Mouse (Mus musculus) embryonic facial prominence, embryonic 14.5 days (tissue): ENCODE measurements around the gene Nrxn3. TPM values are rescaled to one million over a fixed set of nuclear protein-coding genes. Genes with fewer than 3 reads are reported as not detected.

Source experiments
- ATAC-seq: fragments of 200-750 bp; cut with Nextera tagmentation; 2 replicates; pipeline ENCODE4 v1.8.0; 2017; ENCODE audit warnings: low read depth, moderate number of reproducible peaks, moderate TSS enrichment
- DNase-seq: peaks from one replicate; pipeline ENCODE4 v3.0.0-alpha.2; 2015; ENCODE audit warnings: low spot score
- H3K27ac ChIP-seq: fragments of 300-500 bp; sonication (generic); replicated peaks from 2 replicates; pipeline ENCODE4 v1.5.1; 2014; ENCODE audit warnings: low read depth, mild to moderate bottlenecking, low read length, moderate library complexity
- H3K27me3 ChIP-seq: fragments of 300-500 bp; sonication (generic); replicated peaks from 2 replicates; pipeline ENCODE4 v1.6.1; 2014; ENCODE audit warnings: low read length; ENCODE audit not compliant: control insufficient read depth, insufficient read depth
- H3K36me3 ChIP-seq: fragments of 300-500 bp; sonication (generic); 2 replicates; pipeline ENCODE4 v1.6.1; 2014; ENCODE audit warnings: low read length, mixed read lengths; ENCODE audit not compliant: control insufficient read depth, insufficient read depth
- H3K4me1 ChIP-seq: fragments of 300-500 bp; sonication (generic); 2 replicates; pipeline ENCODE4 v1.6.1; 2014; ENCODE audit warnings: antibody characterized with exemption, low read length; ENCODE audit not compliant: control insufficient read depth, insufficient read depth
- H3K4me2 ChIP-seq: fragments of 300-500 bp; sonication (generic); 2 replicates; pipeline ENCODE4 v1.6.1; 2014; ENCODE audit warnings: low read depth, mild to moderate bottlenecking, low read length, moderate library complexity, mixed read lengths
- H3K4me3 ChIP-seq: fragments of 300-500 bp; sonication (generic); 2 replicates; pipeline ENCODE4 v1.5.1; 2014; ENCODE audit warnings: low read depth, mild to moderate bottlenecking, low read length
- H3K9ac ChIP-seq: fragments of 300-500 bp; sonication (generic); 2 replicates; pipeline ENCODE4 v1.6.1; 2014; ENCODE audit warnings: low read depth, mild to moderate bottlenecking, low read length, moderate library complexity, mixed read lengths
- H3K9me3 ChIP-seq: fragments of 300-500 bp; sonication (generic); 2 replicates; pipeline ENCODE4 v1.6.1; 2016; ENCODE audit warnings: low read length; ENCODE audit not compliant: control insufficient read depth
- WGBS: fragments of 180-500 bp; shearing (Covaris S2); extraction: QIAGEN DNeasy Blood & Tissue Kit; methylation state at CpG from one replicate; pipeline ENCODE4 v1.1.7; 2014; 5-methylcytosine and 5-hydroxymethylcytosine counted together
- polyA plus RNA-seq: library from polyadenylated mRNA; unstranded; fragments of >200 nt; fragmentation: Nextera tagmentation; extraction: Ambion mirVana; gene quantifications from 2 replicates; pipeline ENCODE4 v1.2.1, GENCODE M21; 2014

Nrxn3 gene
- polyA plus RNA-seq, 1 experiment from 2014 or later, result 2.6 TPM

DNA sequence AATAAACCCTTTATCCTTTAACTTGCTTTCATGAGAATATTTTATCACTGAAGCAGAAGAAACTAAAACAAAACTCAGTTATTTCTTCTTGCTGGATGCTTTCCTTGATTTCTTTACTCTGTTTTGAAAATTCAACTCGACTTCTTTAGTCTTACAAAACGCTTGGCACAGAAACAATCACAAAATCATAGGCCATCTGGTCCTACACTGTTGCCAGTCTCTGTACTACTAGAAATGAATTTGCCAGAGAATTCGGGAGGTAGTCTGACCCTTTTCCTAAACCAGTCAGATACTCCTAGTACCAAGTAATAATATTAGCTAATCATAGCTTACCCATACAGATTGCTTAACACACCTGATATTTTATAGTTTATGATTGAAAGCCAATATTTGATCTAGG lies 1066.1 kb downstream of the Nrxn3 start:
- no peaks in the 10 kb centered on the region for H3K27me3 ChIP-seq
- H3K4me2 ChIP-seq, result no peak overlapping the region
- H3K4me3 ChIP-seq, result no peak overlapping the region
- ATAC-seq, result no peak
- no peaks in the 10 kb centered on the region for H3K9me3 ChIP-seq
- DNase-seq, result no peak
- no peak overlapping the region for H3K9ac ChIP-seq
- H3K4me1 ChIP-seq, result no peaks in the 10 kb centered on the region
- 72% methylated on average over 3 of the region's 3 CpGs for WGBS
- no peaks in the 10 kb centered on the region for H3K36me3 ChIP-seq
- H3K27ac ChIP-seq, result no peak overlapping the region

DNA sequence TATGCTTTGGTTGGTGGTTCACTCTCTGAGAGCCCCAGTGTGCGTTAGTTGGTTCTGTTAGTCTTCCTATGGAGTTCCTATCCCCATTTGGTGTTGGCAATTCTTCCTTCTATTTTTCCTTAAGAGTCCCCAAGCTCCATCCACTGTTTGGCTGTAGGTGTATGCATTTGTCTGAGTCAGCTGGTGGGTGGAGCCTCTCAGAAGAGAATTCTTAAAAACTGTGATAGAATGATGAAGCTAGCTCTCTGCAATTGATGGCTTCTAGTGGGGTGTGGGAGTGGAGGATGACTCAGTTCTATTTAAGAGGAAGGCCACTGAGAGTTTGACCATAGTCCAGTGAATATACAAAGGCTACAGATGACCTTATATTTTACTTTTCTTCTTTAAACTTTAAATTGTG lies 1067.3 kb downstream of the Nrxn3 start:
- Histone ChIP-seq H3K36me3 (no peaks in the 10 kb centered on the region), H3K9me3 (no peaks in the 10 kb centered on the region), H3K9ac (no peak overlapping the region), H3K4me3 (no peak overlapping the region), H3K4me2 (no peak overlapping the region), H3K27me3 (no peaks in the 10 kb centered on the region), H3K27ac (no peak overlapping the region), H3K4me1 (no peaks in the 10 kb centered on the region)
- ATAC-seq, result no peak
- 92% methylated on average over 1 of the region's 1 CpGs for WGBS
- DNase-seq, result no peak

DNA sequence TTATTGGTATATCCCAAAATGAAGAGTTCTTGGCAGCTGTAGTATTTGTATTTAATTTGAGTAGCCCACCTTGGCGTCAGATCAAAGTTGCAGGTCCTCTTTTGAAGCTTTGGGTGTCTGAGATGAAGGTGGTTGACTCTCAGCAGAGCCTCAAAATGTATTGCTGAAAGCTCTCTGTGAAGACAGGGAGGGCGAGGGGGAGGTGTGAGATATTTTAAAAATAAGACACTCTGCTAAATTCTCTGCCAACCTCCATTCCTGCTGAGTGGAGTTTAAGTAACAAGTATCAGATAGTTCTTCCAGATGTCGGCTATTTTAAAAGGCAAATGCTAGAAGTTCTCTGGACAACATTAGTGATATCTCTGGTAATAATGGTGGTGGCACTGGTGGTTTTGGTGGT lies 1069.2 kb downstream of the Nrxn3 start:
- Histone ChIP-seq H3K9ac (no peak overlapping the region), H3K4me1 (no peaks in the 10 kb centered on the region), H3K36me3 (no peaks in the 10 kb centered on the region), H3K4me3 (no peak overlapping the region), H3K27me3 (no peaks in the 10 kb centered on the region), H3K9me3 (no peaks in the 10 kb centered on the region), H3K27ac (no peak overlapping the region), H3K4me2 (no peak overlapping the region)
- ATAC-seq, result no peak
- WGBS, result 70% methylated on average over 3 of the region's 3 CpGs
- no peak for DNase-seq

DNA sequence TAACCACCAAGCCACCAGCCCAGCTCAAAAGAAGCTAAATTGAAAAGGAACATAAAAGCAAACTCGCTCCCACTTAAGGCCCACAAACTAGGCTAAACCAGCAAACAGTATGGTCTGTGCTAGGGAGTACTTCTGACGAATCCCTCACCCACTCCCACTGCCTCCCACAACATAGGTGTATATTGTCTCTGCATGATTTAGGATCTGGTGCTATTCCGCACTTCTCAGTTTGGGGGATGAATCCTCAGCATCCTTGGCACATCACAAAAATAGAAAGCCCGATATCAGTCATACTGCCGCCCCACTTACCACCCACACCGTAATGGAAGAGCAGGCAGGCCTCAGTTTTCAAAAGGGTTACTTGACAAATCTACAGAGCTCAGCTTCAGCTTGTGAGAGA lies 1072.1 kb downstream of the Nrxn3 start:
- no peaks in the 10 kb centered on the region for H3K4me1 ChIP-seq
- no peak overlapping the region for H3K4me2 ChIP-seq
- DNase-seq (no peak), ATAC-seq (no peak)
- no peaks in the 10 kb centered on the region for H3K27me3 ChIP-seq
- 91% methylated on average over 6 of the region's 6 CpGs for WGBS
- no peaks in the 10 kb centered on the region for H3K9me3 ChIP-seq
- no peaks in the 10 kb centered on the region for H3K36me3 ChIP-seq
- no peak overlapping the region for H3K27ac ChIP-seq
- no peak overlapping the region for H3K4me3 ChIP-seq
- H3K9ac ChIP-seq, result no peak overlapping the region

DNA sequence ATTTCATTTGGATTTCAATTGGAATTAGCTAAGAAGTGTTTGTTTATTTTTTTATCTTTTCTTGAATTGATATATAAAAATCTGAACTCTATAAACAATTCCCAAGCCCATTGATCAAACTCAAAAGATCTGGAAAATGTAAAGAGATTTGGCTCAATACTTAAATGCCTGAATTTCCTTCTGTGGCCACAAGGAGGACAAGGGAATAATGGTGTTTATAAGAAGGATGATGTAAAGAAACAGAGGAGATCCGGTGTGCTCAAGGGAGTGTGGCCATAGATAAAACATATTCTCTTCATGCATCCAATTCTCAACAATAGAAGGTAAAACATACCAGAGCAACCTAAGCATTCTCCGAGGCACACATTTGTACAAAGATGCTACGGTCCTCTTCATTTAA lies 1085.5 kb downstream of the Nrxn3 start:
- ATAC-seq, result no peak
- Histone ChIP-seq H3K4me3 (no peak overlapping the region), H3K4me2 (no peak overlapping the region), H3K9me3 (no peaks in the 10 kb centered on the region), H3K27ac (no peak overlapping the region), H3K4me1 (peaks cover 5% of the 10 kb centered on the region), H3K9ac (no peak overlapping the region), H3K27me3 (peaks cover 4% of the 10 kb centered on the region; the same call in 1 of the 2 replicates), H3K36me3 (no peaks in the 10 kb centered on the region)
- DNase-seq, result no peak
- 66% methylated on average over 3 of the region's 3 CpGs for WGBS

DNA sequence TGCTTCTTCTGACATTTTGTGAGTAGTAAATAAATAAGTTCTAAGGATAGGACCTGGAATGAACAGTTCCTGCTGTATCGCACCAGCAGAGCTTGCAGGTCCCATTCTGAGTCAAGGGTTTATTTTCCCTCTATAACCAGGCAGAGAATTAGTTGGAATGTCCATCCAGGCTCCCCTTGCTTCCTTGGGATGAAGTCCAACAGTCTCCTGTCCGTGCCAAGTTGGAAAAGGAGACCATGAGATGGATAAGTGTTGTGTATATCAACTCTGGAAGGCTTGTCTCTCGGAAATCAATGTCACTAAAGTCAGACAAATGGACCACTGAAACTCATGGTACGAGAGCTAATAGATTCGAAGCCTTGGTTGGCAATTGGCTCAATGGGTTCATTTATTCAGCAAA lies 1087.5 kb downstream of the Nrxn3 start:
- H3K4me2 ChIP-seq, result no peak overlapping the region
- H3K4me3 ChIP-seq, result no peak overlapping the region
- DNase-seq, result no peak
- peaks cover 5% of the 10 kb centered on the region for H3K4me1 ChIP-seq
- H3K27me3 ChIP-seq, result peaks cover 8% of the 10 kb centered on the region; the same call in 1 of the 2 replicates
- H3K9ac ChIP-seq, result no peak overlapping the region
- WGBS, result 88% methylated on average over 5 of the region's 5 CpGs
- H3K36me3 ChIP-seq, result no peaks in the 10 kb centered on the region
- no peak overlapping the region for H3K27ac ChIP-seq
- no peak for ATAC-seq
- no peaks in the 10 kb centered on the region for H3K9me3 ChIP-seq

DNA sequence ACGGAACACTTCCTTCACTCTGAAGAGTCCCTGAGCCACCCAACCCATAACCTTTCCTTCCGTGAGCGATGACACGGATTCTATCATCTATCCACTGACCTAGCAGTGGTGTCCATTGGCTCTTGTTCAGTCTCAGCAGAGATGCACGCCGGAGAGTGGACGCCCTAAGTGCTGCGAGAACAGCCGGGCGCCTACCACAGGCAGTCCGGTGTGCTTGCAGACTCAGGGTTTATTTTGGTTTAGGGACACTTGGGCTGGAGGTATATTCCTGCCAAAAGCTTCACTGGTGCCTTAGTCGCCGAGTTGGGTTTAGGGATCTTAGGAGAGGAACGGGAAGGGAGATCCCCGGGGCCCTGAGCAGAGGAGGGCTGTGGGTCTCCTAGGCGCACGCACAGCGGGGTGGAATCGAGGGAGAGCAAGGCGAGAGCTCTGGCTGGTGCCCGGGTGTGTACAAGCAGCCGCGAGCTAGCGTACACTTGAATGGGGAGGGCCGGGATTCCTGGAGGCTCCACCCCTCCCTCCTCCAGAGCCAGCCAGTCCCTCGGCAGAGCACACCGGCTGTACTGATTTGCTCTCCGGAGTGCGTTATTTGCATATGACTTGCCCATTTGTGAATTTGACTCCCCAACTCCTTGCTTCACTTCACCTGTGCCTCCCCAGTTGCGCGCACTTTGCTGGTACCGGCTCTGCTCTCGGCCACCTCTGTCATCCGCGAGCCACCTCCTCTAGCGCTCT lies 1089.3 kb downstream of the Nrxn3 start:
- Histone ChIP-seq H3K27ac (no peak overlapping the region), H3K4me3 (peak overlapping the region; percentile 38), H3K4me1 (peaks cover 5% of the 10 kb centered on the region), H3K27me3 (peaks cover 8% of the 10 kb centered on the region; the same call in 1 of the 2 replicates), H3K36me3 (no peaks in the 10 kb centered on the region), H3K9ac (peak overlapping the region; percentile 53), H3K4me2 (peak overlapping the region; percentile 66), H3K9me3 (no peaks in the 10 kb centered on the region)
- DNase-seq (peak; percentile 96), ATAC-seq (peak; percentile 100)
- under 1% methylated on average over 32 of the region's 36 CpGs for whole genome bisulfite sequencing

DNA sequence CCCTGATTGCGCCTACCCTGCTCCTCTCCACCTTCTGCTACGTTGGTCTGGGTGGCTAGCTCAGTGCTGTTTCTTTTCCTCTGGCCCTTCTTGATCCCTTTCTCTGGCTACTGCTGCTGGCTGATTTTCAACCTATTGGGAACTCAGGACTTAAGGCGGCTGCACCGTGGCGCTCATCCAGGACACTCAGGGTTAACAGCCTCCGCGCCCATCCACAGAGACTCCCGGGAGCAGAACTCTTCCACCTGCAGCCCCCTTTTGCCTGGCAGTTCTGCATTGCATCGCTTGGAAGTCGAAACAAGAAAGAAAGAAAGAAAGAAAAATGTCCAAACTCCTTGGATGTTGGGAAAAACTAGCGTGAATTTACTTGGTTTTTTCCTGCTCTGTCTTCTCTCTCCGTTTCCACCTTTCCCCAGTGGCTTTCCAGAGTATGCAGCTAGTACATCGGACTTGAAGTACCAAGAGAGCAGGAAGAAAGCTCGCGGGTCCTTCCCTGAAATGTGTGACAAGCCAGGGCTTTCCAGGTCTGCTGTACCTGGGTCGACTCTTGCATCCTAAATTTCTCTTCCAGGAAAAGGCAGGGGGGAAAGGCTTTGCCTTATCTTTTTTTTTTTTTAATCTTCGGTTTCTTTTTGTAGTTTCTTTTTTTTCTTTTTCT lies 1090.0 kb downstream of the Nrxn3 start:
- DNase-seq, result no peak
- Histone ChIP-seq H3K9ac (no peak overlapping the region; the same call in 1 of the 2 replicates), H3K27me3 (peaks cover 8% of the 10 kb centered on the region; the same call in 1 of the 2 replicates), H3K4me3 (peak overlapping the region; percentile 38), H3K4me1 (peaks cover 5% of the 10 kb centered on the region), H3K9me3 (no peaks in the 10 kb centered on the region), H3K27ac (no peak overlapping the region), H3K4me2 (peak overlapping the region; percentile 66), H3K36me3 (no peaks in the 10 kb centered on the region)
- WGBS, result 2% methylated on average over 17 of the region's 17 CpGs
- peak; percentile 31; the same call in 1 of the 2 replicates for ATAC-seq
